Mouse (Mus musculus): Measurements from ENCODE around the gene Tspan15.

Tspan15 gene

GRCm38 (mm10) chr10:62186882-62187281, 44.2 kb downstream of the Tspan15 start:
- DNase-seq = peak; percentile 85

GRCm38 (mm10) chr10:62183053-62183452, 48.0 kb downstream of the Tspan15 start:
- DNase-seq = peak; percentile 93

GRCm38 (mm10) chr10:62182471-62183014, 48.5 kb downstream of the Tspan15 start:
- DNase-seq = no peak

GRCm38 (mm10) chr10:62181701-62182100, 49.4 kb downstream of the Tspan15 start:
- DNase-seq = no peak

GRCm38 (mm10) chr10:62179944-62180343, 51.1 kb downstream of the Tspan15 start:
- DNase-seq = no peak

GRCm38 (mm10) chr10:62174533-62175313, 56.3 kb downstream of the Tspan15 start:
- no peak for DNase-seq

GRCm38 (mm10) chr10:62173941-62174448, 57.1 kb downstream of the Tspan15 start:
- no peak for DNase-seq

GRCm38 (mm10) chr10:62172841-62173553, 58.1 kb downstream of the Tspan15 start:
- DNase-seq = no peak

GRCm38 (mm10) chr10:62162410-62162809, 68.6 kb downstream of the Tspan15 start:
- DNase-seq = no peak

GRCm38 (mm10) chr10:62149929-62150328, 81.1 kb downstream of the Tspan15 start:
- DNase-seq = no peak

GRCm38 (mm10) chr10:62147466-62148248, 83.4 kb downstream of the Tspan15 start:
- no peak for DNase-seq

GRCm38 (mm10) chr10:62145957-62146356, 85.1 kb downstream of the Tspan15 start:
- no peak for DNase-seq

- no peak for DNase-seq
Measured at GRCm38 (mm10) chr10:62143820-62144219, 87.2 kb downstream of the Tspan15 start, which contains the start of gene Fam241b. Fam241b (minus strand) TSS chr10:62143920.

- DNase-seq = no peak
Measured at GRCm38 (mm10) chr10:62138040-62138439, 93.0 kb downstream of the Tspan15 start.

GRCm38 (mm10) chr10:62137150-62137549, 93.9 kb downstream of the Tspan15 start:
- DNase-seq = no peak

GRCm38 (mm10) chr10:62135696-62136470, 95.2 kb downstream of the Tspan15 start:
- DNase-seq = no peak

All from thymus, postnatal 25 days (tissue).